Mouse (Mus musculus) hindbrain, postnatal 0 days (tissue): Measurements from ENCODE around the gene Tcf3. TPM values are rescaled to one million over a fixed set of nuclear protein-coding genes. Genes with fewer than 3 reads are reported as not detected.
A peak's percentile ranks its signal among the peaks of the same experiment; 100 is the strongest.

ENCODE experiments used
- ATAC-seq: fragments of 200-750 bp; cut with Nextera tagmentation; 2 replicates; pipeline ENCODE4 v1.8.0; 2017; ENCODE audit warnings: mild to moderate bottlenecking, moderate TSS enrichment, moderate library complexity
- DNase-seq: peaks from one replicate; pipeline ENCODE4 v3.0.0-alpha.2; 2015; ENCODE audit warnings: low spot score
- H3K27ac ChIP-seq: fragments of 300-500 bp; sonication (generic); 2 replicates; pipeline ENCODE4 v1.5.1; 2014; ENCODE audit warnings: mild to moderate bottlenecking
- H3K27me3 ChIP-seq: fragments of 300-500 bp; sonication (generic); 2 replicates; pipeline ENCODE4 v1.6.1; 2014; ENCODE audit warnings: low read length, mixed read lengths; ENCODE audit not compliant: insufficient read depth
- H3K36me3 ChIP-seq: fragments of 300-500 bp; sonication (generic); 2 replicates; pipeline ENCODE4 v1.6.1; 2014; ENCODE audit warnings: low read length, mixed read lengths; ENCODE audit not compliant: insufficient read depth
- H3K4me1 ChIP-seq: fragments of 300-500 bp; sonication (generic); 2 replicates; pipeline ENCODE4 v1.6.1; 2014; ENCODE audit warnings: antibody characterized with exemption, low read length, mixed read lengths; ENCODE audit not compliant: insufficient read depth
- H3K4me2 ChIP-seq: fragments of 300-500 bp; sonication (generic); 2 replicates; pipeline ENCODE4 v1.6.1; 2014; ENCODE audit warnings: low read depth, mild to moderate bottlenecking, low read length, moderate library complexity, mixed read lengths
- H3K4me3 ChIP-seq: fragments of 300-500 bp; sonication (generic); 2 replicates; pipeline ENCODE4 v1.5.1; 2014; ENCODE audit warnings: low read length
- H3K9ac ChIP-seq: fragments of 300-500 bp; sonication (generic); replicated peaks from 2 replicates; pipeline ENCODE4 v1.6.1; 2014; ENCODE audit warnings: mild to moderate bottlenecking, low read length, moderate library complexity, mixed read lengths
- H3K9me3 ChIP-seq: fragments of 300-500 bp; sonication (generic); 2 replicates; pipeline ENCODE4 v1.6.1; 2016; ENCODE audit warnings: low read length, mixed read lengths
- CTCF ChIP-seq: IDR thresholded peaks from 2 replicates; pipeline ENCODE4 v1.5.1; 2016; ENCODE audit warnings: antibody characterized with exemption, control low read depth, low read depth
- WGBS: fragments of 180-500 bp; shearing (Covaris S2); extraction: QIAGEN DNeasy Blood & Tissue Kit; methylation state at CpG from one replicate; pipeline ENCODE4 v1.1.7; 2014; 5-methylcytosine and 5-hydroxymethylcytosine counted together
- polyA plus RNA-seq: library from polyadenylated mRNA; unstranded; fragments of >200 nt; fragmentation: Nextera tagmentation; extraction: Ambion mirVana; gene quantifications from 2 replicates; pipeline ENCODE4 v1.2.1, GENCODE M21; 2015
- total RNA-seq: library from RNA; depleted of rRNA; stranded (reverse); fragments of >200 nt; gene quantifications from 2 replicates; pipeline ENCODE4 v1.2.3, GENCODE M21; 2014

Gene Tcf3
- total and polyA plus RNA-seq, 2 experiments from 2014 or later, result 36.2 to 132 TPM

DNA sequence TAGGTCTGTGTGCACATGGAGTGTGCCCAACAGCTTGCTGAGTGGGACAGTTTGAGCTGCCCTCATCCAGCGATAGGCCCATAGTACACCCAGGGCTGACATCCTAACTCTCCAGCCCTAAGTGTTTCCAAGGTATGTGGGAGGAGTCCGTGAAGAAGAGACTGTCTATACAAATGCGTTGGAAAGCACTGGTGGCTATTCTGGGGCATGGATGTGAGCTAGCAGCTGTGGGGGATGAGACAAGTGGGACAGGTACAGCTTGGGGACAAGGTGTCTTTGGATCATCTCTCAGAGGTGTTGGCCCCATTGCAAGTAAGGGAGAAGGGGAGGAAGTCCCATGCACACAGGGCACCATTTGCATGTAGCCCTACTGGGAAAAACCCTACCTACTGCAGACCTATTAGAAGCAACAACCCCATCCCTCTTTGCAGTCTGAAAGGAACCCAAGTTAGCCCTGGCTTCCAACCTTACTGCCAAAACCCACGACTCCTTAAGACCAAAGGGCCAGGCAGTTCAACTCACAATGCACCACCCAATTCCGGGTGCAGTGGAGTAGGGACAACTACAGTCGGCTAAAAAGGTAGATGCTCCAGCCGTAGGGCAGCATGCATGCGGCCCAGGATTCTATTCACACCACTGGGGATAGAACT lies 35.8 kb downstream of the Tcf3 start:
- no peak for DNase-seq

DNA sequence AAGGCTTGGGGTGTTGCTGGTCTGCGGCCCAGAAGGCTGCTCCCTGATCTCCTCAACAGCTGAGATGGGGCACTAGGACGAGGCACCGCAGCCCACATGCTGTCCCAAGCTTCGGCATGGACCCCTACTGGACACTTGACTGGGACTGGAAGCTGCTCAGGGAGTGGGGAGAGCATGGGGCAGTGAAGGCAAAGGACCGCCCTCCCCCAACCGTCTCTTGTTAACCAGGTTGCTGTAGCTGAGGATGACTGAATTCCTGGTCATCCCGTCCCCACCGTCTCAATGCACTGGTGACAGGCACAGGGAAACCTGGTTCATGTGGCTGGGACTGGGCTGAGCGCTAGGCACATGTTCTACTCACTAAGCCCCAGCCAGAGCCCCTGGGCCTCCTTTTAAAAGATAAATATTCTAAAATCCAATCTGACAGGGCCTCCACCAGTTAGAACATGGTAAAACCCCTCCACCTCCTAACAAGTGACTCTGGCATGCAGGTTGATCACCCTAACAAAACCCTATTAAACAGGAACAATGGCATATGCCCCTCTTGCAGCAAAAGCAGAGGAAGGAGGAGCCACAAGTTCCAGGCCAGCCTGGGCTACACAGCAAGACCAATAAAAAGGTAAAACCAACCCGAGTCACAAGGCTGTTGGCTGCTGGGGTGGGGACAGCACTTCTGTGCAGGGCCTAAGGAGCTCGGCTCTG lies 36.5 kb downstream of the Tcf3 start:
- WGBS, result 84% methylated on average over 11 of the region's 11 CpGs
- no peaks in the 10 kb centered on the region for H3K9me3 ChIP-seq
- peak overlapping the region; percentile 78 for H3K4me2 ChIP-seq
- TF ChIP-seq CTCF, result no peak
- DNase-seq (no peak), ATAC-seq (no peak)
- peak overlapping the region; percentile 87; the same call in 1 of the 2 replicates for H3K9ac ChIP-seq
- 0 out of 2 replicates have a peak, but pooled peaks cover 13% of the 10 kb centered on the region for H3K4me1 ChIP-seq
- peaks cover 32% of the 10 kb centered on the region; the same call in 1 of the 2 replicates for H3K36me3 ChIP-seq
- peak overlapping the region; percentile 99; the same call in 1 of the 2 replicates for H3K27ac ChIP-seq
- no peak overlapping the region for H3K4me3 ChIP-seq
- H3K27me3 ChIP-seq, result no peaks in the 10 kb centered on the region

More for the DNA sequence above, 35.8 kb downstream of the Tcf3 start:
- TF ChIP-seq CTCF, result no peak
- H3K4me3 ChIP-seq, result peak overlapping the region; percentile 65
- H3K36me3 ChIP-seq, result peaks cover 29% of the 10 kb centered on the region; the same call in 1 of the 2 replicates
- no peaks in the 10 kb centered on the region for H3K9me3 ChIP-seq
- H3K9ac ChIP-seq, result peak overlapping the region; percentile 87; the same call in 1 of the 2 replicates
- no peaks in the 10 kb centered on the region for H3K27me3 ChIP-seq
- 32% methylated on average over 8 of the region's 8 CpGs for WGBS
- peak overlapping the region; percentile 78 for H3K4me2 ChIP-seq
- 0 out of 2 replicates have a peak, but pooled peaks cover 13% of the 10 kb centered on the region for H3K4me1 ChIP-seq
- no peak for ATAC-seq
- H3K27ac ChIP-seq, result peak overlapping the region; percentile 99

- H3K4me3 ChIP-seq, result no peak overlapping the region
- ATAC-seq (no peak), DNase-seq (no peak)
- H3K27me3 ChIP-seq, result no peaks in the 10 kb centered on the region
- no peak overlapping the region for H3K27ac ChIP-seq
- H3K9ac ChIP-seq, result no peak overlapping the region
- no peaks in the 10 kb centered on the region for H3K9me3 ChIP-seq
- H3K4me1 ChIP-seq, result 0 out of 2 replicates have a peak, but pooled peaks cover 13% of the 10 kb centered on the region
- 94% methylated on average over 35 of the region's 35 CpGs for WGBS
- no peak for TF ChIP-seq CTCF
- peaks cover 38% of the 10 kb centered on the region; the same call in 1 of the 2 replicates for H3K36me3 ChIP-seq
- no peak overlapping the region for H3K4me2 ChIP-seq
These were observed 38.3 kb downstream of the Tcf3 start for GRCm38 (mm10) chr10:80395025-80395627.

- no peak overlapping the region for H3K9ac ChIP-seq
- no peak overlapping the region for H3K4me2 ChIP-seq
- H3K4me1 ChIP-seq, result peaks cover 15% of the 10 kb centered on the region; the same call in 1 of the 2 replicates
- no peaks in the 10 kb centered on the region for H3K27me3 ChIP-seq
- H3K9me3 ChIP-seq, result no peaks in the 10 kb centered on the region
- no peak for ATAC-seq
- no peak overlapping the region for H3K4me3 ChIP-seq
- H3K27ac ChIP-seq, result no peak overlapping the region
- no peak for TF ChIP-seq CTCF
- WGBS, result 94% methylated on average over 5 of the region's 5 CpGs
- peaks cover 38% of the 10 kb centered on the region; the same call in 1 of the 2 replicates for H3K36me3 ChIP-seq
- DNase-seq, result no peak
These were observed 40.8 kb downstream of the Tcf3 start for GRCm38 (mm10) chr10:80392687-80393086.

- Histone ChIP-seq H3K4me3 (no peak overlapping the region), H3K36me3 (peaks cover 38% of the 10 kb centered on the region; the same call in 1 of the 2 replicates), H3K9ac (no peak overlapping the region), H3K4me1 (peaks cover 6% of the 10 kb centered on the region; the same call in 1 of the 2 replicates), H3K27ac (no peak overlapping the region), H3K4me2 (no peak overlapping the region), H3K9me3 (no peaks in the 10 kb centered on the region), H3K27me3 (no peaks in the 10 kb centered on the region)
- ATAC-seq, result no peak
- WGBS, result 85% methylated on average over 9 of the region's 9 CpGs
- DNase-seq, result no peak
- no peak for TF ChIP-seq CTCF
These were observed 42.8 kb downstream of the Tcf3 start for GRCm38 (mm10) chr10:80390697-80391096.

DNA sequence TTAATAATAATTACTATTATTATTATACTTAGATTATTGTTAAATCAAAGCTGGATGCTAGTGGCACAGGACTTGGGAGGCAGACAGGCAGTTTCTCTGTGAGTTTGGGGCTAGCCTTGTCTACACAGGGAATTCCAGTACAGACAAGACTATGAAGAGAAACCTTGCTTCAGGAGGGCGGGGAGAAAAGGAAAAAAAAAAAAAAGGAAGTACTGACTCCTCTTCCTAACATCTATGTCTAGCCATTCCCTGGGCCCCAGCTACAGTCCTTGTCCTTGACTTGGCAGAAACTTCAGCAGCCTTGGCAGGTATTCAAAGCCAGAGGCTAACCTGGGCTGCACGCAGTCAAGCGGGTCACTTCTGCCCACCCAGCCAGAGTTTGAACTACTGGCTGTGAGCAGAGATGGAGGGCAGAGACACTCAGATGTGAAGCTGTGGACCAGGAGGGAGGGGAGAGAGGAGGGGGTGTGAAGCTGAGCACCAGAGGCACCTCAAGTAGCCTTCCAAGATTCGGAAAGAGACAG lies 44.2 kb downstream of the Tcf3 start:
- DNase-seq, result no peak
- H3K4me2 ChIP-seq, result no peak overlapping the region
- no peaks in the 10 kb centered on the region for H3K27me3 ChIP-seq
- 75% methylated on average over 4 of the region's 4 CpGs for WGBS
- peaks cover 13% of the 10 kb centered on the region for H3K4me1 ChIP-seq
- no peak overlapping the region for H3K27ac ChIP-seq
- H3K9me3 ChIP-seq, result no peaks in the 10 kb centered on the region
- H3K4me3 ChIP-seq, result no peak overlapping the region
- no peak for ATAC-seq
- H3K36me3 ChIP-seq, result peaks cover 28% of the 10 kb centered on the region; the same call in 1 of the 2 replicates
- H3K9ac ChIP-seq, result no peak overlapping the region
- TF ChIP-seq CTCF, result no peak
